Mouse (Mus musculus) bone marrow macrophage, adult 2 months (primary cell): Measurements from ENCODE around the gene Zfp704.

Source experiments
- CTCF ChIP-seq: IDR thresholded peaks from 2 replicates; pipeline ENCODE4 v1.5.1; 2012; ENCODE audit warnings: low read depth, mild to moderate bottlenecking, low read length, moderate library complexity
- POLR2A ChIP-seq: IDR thresholded peaks from 2 replicates; pipeline ENCODE4 v1.6.1; 2012; ENCODE audit warnings: mild to moderate bottlenecking, low read depth, low read length, borderline replicate concordance

DNA sequence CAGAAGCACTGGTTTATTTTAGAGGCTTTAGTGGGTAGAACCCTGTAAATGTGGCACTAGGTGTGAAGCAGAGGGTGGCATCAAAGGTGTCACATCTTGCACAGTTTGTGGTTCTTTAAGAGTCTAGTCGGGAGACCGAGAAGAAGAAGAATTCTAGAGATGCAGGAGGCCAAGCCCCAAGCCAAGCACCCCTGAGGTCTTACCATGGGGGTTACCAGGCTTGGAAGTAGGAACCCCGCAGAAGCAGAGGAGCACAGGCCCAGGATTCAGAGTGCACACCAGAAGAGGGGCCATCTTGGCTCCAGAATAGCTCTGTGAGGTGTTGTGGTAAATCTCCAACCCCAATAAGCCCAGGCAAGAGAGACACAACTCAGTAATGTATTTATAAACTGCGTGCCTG is 201.0 kb downstream of the Zfp704 start:
- TF ChIP-seq POLR2A (no peak), CTCF (no peak)
